Mouse (Mus musculus) heart, postnatal 0 days (tissue): ENCODE results near the gene Fbxo4.

ENCODE experiments used
- CTCF ChIP-seq: IDR thresholded peaks from 2 replicates; pipeline ENCODE4 v1.5.1; 2016; ENCODE audit warnings: antibody characterized with exemption, control low read depth, low read depth
- EP300 ChIP-seq: IDR thresholded peaks from 2 replicates; pipeline ENCODE4 v1.6.1; 2016; ENCODE audit warnings: antibody characterized with exemption, low read depth

DNA sequence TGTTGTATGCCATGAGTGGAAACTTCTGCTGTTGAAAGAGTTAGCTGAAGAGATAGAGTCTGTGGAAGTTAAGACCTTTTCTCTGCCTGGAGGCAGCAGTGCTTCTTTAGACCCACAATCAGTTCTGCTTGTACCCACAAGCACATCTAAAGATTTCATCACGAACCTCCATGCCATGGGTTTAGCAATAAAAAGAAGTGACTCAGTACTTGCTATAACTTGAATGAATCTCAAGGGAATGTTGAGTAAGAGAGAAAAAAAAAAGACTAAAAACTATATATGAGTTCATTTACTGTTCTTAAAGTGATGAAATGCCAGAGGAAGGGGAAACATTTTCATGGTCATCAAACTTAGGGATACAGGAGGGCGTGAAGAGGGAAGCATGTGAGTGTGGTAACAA is 21.2 kb upstream of the Fbxo4 start:
- no peak for TF ChIP-seq CTCF
- no peak for TF ChIP-seq EP300
